Mouse (Mus musculus) neural tube, embryonic 13.5 days (tissue): Measurements from ENCODE around the gene Cyb5d1. TPM values are rescaled to one million over a fixed set of nuclear protein-coding genes. Genes with fewer than 3 reads are reported as not detected.

Experiments
- ATAC-seq: fragments of 200-750 bp; cut with Nextera tagmentation; 2 replicates; pipeline ENCODE4 v1.8.0; 2017; ENCODE audit warnings: low read depth, mild to moderate bottlenecking, moderate TSS enrichment, moderate library complexity
- H3K27ac ChIP-seq: fragments of 300-500 bp; sonication (generic); replicated peaks from 2 replicates; pipeline ENCODE4 v1.5.1; 2015; ENCODE audit warnings: moderate library complexity, mild to moderate bottlenecking, inconsistent platforms
- H3K27me3 ChIP-seq: fragments of 300-500 bp; sonication (generic); 2 replicates; pipeline ENCODE4 v1.6.1; 2015; ENCODE audit warnings: mild to moderate bottlenecking, inconsistent platforms
- H3K36me3 ChIP-seq: fragments of 300-500 bp; sonication (generic); 2 replicates; pipeline ENCODE4 v1.6.1; 2015; ENCODE audit warnings: mild to moderate bottlenecking, inconsistent platforms
- H3K4me1 ChIP-seq: fragments of 300-500 bp; sonication (generic); replicated peaks from 2 replicates; pipeline ENCODE4 v1.6.1; 2015; ENCODE audit warnings: inconsistent platforms
- H3K4me2 ChIP-seq: fragments of 300-500 bp; sonication (generic); 2 replicates; pipeline ENCODE4 v1.6.1; 2015; ENCODE audit warnings: inconsistent platforms, mild to moderate bottlenecking, moderate library complexity
- H3K4me3 ChIP-seq: fragments of 300-500 bp; sonication (generic); 2 replicates; pipeline ENCODE4 v1.5.1; 2015; ENCODE audit warnings: mild to moderate bottlenecking, inconsistent platforms
- H3K9ac ChIP-seq: fragments of 300-500 bp; sonication (generic); 2 replicates; pipeline ENCODE4 v1.6.1; 2015; ENCODE audit warnings: moderate library complexity, mild to moderate bottlenecking, inconsistent platforms
- H3K9me3 ChIP-seq: fragments of 300-500 bp; sonication (generic); 2 replicates; pipeline ENCODE4 v1.6.1; 2016; ENCODE audit warnings: inconsistent platforms
- WGBS: fragments of 180-500 bp; shearing (Covaris S2); methylation state at CpG from one replicate; pipeline ENCODE4 v1.1.7; 2015; 5-methylcytosine and 5-hydroxymethylcytosine counted together
- polyA plus RNA-seq: library from polyadenylated mRNA; unstranded; fragments of >200 nt; fragmentation: Nextera tagmentation; extraction: Ambion mirVana; gene quantifications from 2 replicates; pipeline ENCODE4 v1.2.1, GENCODE M21; 2015

The Cyb5d1 gene
- polyA plus RNA-seq, 1 experiment from 2014 or later: 39.2 TPM

- Histone ChIP-seq H3K27ac (peak overlapping the region; percentile 100), H3K4me3 (peak overlapping the region; percentile 90), H3K9ac (peak overlapping the region; percentile 100), H3K27me3 (no peaks in the 10 kb centered on the region), H3K4me1 (peaks cover 74% of the 10 kb centered on the region), H3K36me3 (peaks cover 18% of the 10 kb centered on the region), H3K9me3 (no peaks in the 10 kb centered on the region), H3K4me2 (peak overlapping the region; percentile 96)
- WGBS: 7% methylated on average over 4 of the region's 4 CpGs
- ATAC-seq: no peak
Observed at GRCm38 (mm10) chr11:69414421-69415326, 19.2 kb upstream of the Cyb5d1 start.

GRCm38 (mm10) chr11:69413221-69414181, 18.1 kb upstream of the Cyb5d1 start, which contains the start of gene Kdm6b:
Gene Kdm6b (minus strand): TSS chr11:69413675.
- H3K4me3 ChIP-seq: peak within 1 kb of the TSS; percentile 90
- H3K27me3 ChIP-seq: no peaks in the 10 kb centered on the region
- no peaks in the 10 kb centered on the region for H3K9me3 ChIP-seq
- H3K4me1 ChIP-seq: peaks cover 76% of the 10 kb centered on the region
- 34% methylated on average over 12 of the region's 12 CpGs for WGBS
- peak within 1 kb of the TSS; percentile 100 for H3K27ac ChIP-seq
- ATAC-seq: no peak
- peak within 1 kb of the TSS; percentile 96 for H3K4me2 ChIP-seq
- peak within 1 kb of the TSS; percentile 100 for H3K9ac ChIP-seq
- H3K36me3 ChIP-seq: peaks cover 18% of the 10 kb centered on the region

- Histone ChIP-seq H3K36me3 (peaks cover 24% of the 10 kb centered on the region), H3K9ac (peak overlapping the region; percentile 100), H3K27me3 (no peaks in the 10 kb centered on the region), H3K4me3 (peak overlapping the region; percentile 90), H3K4me2 (peak overlapping the region; percentile 96), H3K27ac (peak overlapping the region; percentile 100), H3K4me1 (peaks cover 76% of the 10 kb centered on the region), H3K9me3 (no peaks in the 10 kb centered on the region)
- 63% methylated on average over 7 of the region's 7 CpGs for WGBS
- ATAC-seq: no peak
Observed at GRCm38 (mm10) chr11:69412548-69412947, 17.1 kb upstream of the Cyb5d1 start.

- peaks cover 33% of the 10 kb centered on the region for H3K36me3 ChIP-seq
- ATAC-seq: no peak
- no peaks in the 10 kb centered on the region for H3K9me3 ChIP-seq
- peak overlapping the region; percentile 100 for H3K9ac ChIP-seq
- under 1% methylated on average over 38 of the region's 39 CpGs for WGBS
- peak overlapping the region; percentile 100 for H3K27ac ChIP-seq
- peaks cover 74% of the 10 kb centered on the region for H3K4me1 ChIP-seq
- H3K4me2 ChIP-seq: peak overlapping the region; percentile 96
- no peaks in the 10 kb centered on the region for H3K27me3 ChIP-seq
- peak overlapping the region; percentile 90 for H3K4me3 ChIP-seq
Observed at GRCm38 (mm10) chr11:69411538-69412203, 16.2 kb upstream of the Cyb5d1 start.

GRCm38 (mm10) chr11:69411073-69411535, 15.7 kb upstream of the Cyb5d1 start:
- Histone ChIP-seq H3K9ac (peak overlapping the region; percentile 100), H3K36me3 (peaks cover 39% of the 10 kb centered on the region), H3K27me3 (no peaks in the 10 kb centered on the region), H3K4me2 (peak overlapping the region; percentile 96), H3K27ac (peak overlapping the region; percentile 100), H3K9me3 (no peaks in the 10 kb centered on the region), H3K4me3 (peak overlapping the region; percentile 90), H3K4me1 (peaks cover 71% of the 10 kb centered on the region)
- WGBS: under 1% methylated on average over 26 of the region's 26 CpGs
- peak; percentile 42 for ATAC-seq

GRCm38 (mm10) chr11:69410310-69411072, 15.1 kb upstream of the Cyb5d1 start:
- peak overlapping the region; percentile 100 for H3K9ac ChIP-seq
- peak overlapping the region; percentile 90 for H3K4me3 ChIP-seq
- WGBS: under 1% methylated on average over 41 of the region's 41 CpGs
- H3K27ac ChIP-seq: peak overlapping the region; percentile 100
- peak; percentile 8 for ATAC-seq
- peaks cover 71% of the 10 kb centered on the region for H3K4me1 ChIP-seq
- no peaks in the 10 kb centered on the region for H3K9me3 ChIP-seq
- H3K4me2 ChIP-seq: peak overlapping the region; percentile 96
- no peaks in the 10 kb centered on the region for H3K27me3 ChIP-seq
- peaks cover 45% of the 10 kb centered on the region for H3K36me3 ChIP-seq

GRCm38 (mm10) chr11:69410045-69410309, 14.5 kb upstream of the Cyb5d1 start:
- peak overlapping the region; percentile 100 for H3K27ac ChIP-seq
- H3K27me3 ChIP-seq: no peaks in the 10 kb centered on the region
- H3K36me3 ChIP-seq: peaks cover 50% of the 10 kb centered on the region
- no peaks in the 10 kb centered on the region for H3K9me3 ChIP-seq
- H3K4me1 ChIP-seq: peaks cover 69% of the 10 kb centered on the region
- WGBS: under 1% methylated on average over 18 of the region's 18 CpGs
- no peak for ATAC-seq
- peak overlapping the region; percentile 96 for H3K4me2 ChIP-seq
- peak overlapping the region; percentile 90 for H3K4me3 ChIP-seq
- H3K9ac ChIP-seq: peak overlapping the region; percentile 100

- H3K9ac ChIP-seq: peak overlapping the region; percentile 100
- peak overlapping the region; percentile 100 for H3K27ac ChIP-seq
- no peaks in the 10 kb centered on the region for H3K9me3 ChIP-seq
- H3K27me3 ChIP-seq: no peaks in the 10 kb centered on the region
- peaks cover 55% of the 10 kb centered on the region for H3K36me3 ChIP-seq
- peak overlapping the region; percentile 96 for H3K4me2 ChIP-seq
- H3K4me1 ChIP-seq: peaks cover 64% of the 10 kb centered on the region
- under 1% methylated on average over 46 of the region's 46 CpGs for WGBS
- peak; percentile 29 for ATAC-seq
- H3K4me3 ChIP-seq: peak overlapping the region; percentile 90
Observed at GRCm38 (mm10) chr11:69409378-69410044, 14.1 kb upstream of the Cyb5d1 start.

GRCm38 (mm10) chr11:69408541-69409377, 13.3 kb upstream of the Cyb5d1 start:
- peak overlapping the region; percentile 96 for H3K4me2 ChIP-seq
- peak overlapping the region; percentile 100 for H3K9ac ChIP-seq
- peaks cover 62% of the 10 kb centered on the region for H3K36me3 ChIP-seq
- ATAC-seq: peak; percentile 55
- peak overlapping the region; percentile 100 for H3K27ac ChIP-seq
- under 1% methylated on average over 33 of the region's 33 CpGs for WGBS
- H3K27me3 ChIP-seq: no peaks in the 10 kb centered on the region
- H3K4me3 ChIP-seq: peak overlapping the region; percentile 90
- peaks cover 56% of the 10 kb centered on the region for H3K4me1 ChIP-seq
- no peaks in the 10 kb centered on the region for H3K9me3 ChIP-seq

- Histone ChIP-seq H3K4me1 (peaks cover 46% of the 10 kb centered on the region), H3K36me3 (peaks cover 65% of the 10 kb centered on the region), H3K9me3 (no peaks in the 10 kb centered on the region), H3K4me3 (peak overlapping the region; percentile 90), H3K9ac (peak overlapping the region; percentile 100), H3K27me3 (no peaks in the 10 kb centered on the region), H3K4me2 (peak overlapping the region; percentile 96), H3K27ac (no peak overlapping the region)
- ATAC-seq: no peak
- WGBS: 91% methylated on average over 4 of the region's 4 CpGs
Observed at GRCm38 (mm10) chr11:69407724-69408004, 12.2 kb upstream of the Cyb5d1 start.
